Mouse (Mus musculus) ovary, postnatal 10 days (tissue): ENCODE measurements around the gene Prr15l.

Experiments
- DNase-seq: peaks from one replicate; pipeline ENCODE4 v3.0.0; 2022; ENCODE audit warnings: low spot score

Gene Prr15l

DNA sequence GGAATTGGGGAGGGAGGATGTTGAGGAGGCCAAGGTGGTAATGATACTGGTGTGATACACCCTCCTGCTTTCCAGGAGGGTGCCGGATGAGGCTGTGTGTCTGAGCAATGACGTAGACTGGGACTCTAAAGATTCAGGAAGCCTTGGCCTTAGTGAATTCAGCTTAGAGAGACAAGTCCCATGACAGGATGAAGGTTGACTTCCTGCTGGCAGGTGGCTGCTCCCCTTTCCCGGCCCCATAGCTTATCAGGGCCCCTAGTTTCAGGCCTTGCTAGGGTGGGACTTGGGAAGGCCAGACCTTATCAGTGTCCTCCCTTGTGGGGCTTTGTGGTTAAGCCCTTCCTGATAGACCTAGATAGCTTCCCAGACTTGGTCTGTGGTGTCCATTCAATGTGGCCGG, 19.9 kb downstream of the Prr15l start:
- no peak for DNase-seq

DNA sequence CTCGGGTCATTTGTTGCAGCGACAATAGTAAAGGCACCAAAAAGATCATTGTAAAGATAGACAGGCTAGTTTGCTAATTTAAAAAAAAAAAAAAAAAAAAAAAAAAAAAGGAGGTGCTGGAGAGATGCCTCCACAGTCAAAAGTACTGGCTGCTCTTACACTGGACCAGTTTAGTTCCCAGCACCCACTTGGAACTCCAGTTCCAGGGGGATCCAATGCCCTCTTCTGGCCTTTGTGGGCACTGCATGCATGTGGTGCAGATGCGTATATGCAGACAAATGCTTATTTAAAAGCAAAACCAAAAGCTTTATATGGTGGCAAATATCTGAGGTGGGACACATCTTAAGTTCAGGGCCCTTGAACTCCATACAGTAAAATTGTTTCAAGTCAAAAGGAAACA, 22.9 kb downstream of the Prr15l start:
- DNase-seq, result no peak

DNA sequence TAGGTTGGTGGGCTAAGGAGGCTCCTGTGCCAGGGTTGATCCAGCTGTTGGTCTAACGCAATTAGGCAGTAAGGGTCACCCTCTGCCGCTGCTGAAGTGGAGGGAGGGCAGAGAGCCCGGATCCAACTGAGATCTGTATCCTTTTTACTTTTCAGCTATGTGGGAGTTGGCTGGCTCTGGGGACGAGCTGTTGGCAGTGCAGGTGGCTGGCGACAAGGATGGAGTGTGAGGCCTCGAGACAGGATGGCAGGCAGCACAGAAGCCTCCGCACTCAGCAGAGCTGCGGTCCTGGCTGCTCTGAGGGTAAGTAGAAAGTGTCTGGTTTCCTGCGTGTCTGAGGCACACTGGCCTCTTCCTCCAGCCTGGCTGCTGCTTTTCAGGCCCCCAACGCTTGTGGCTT, 24.5 kb downstream of the Prr15l start:
- no peak for DNase-seq

DNA sequence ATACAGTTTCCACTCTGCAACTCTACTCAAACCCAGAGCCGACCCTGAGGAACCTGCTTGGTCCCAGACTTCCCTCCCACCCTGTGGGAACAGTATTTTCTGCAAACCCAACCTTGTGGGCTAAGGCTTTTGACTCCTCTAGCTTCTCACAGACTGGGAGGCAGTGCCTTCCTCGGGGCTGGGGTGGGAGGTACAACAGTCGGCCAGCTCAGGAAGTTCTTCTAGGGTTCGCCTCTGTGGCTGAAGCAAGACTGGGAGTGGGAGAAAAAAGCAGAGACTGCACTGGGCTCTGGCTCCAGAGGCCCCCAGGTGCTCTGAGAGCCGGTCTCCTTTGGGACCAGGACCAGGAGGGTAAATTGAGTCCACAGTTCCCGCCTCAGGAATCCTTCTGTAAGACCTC, 25.0 kb downstream of the Prr15l start:
- DNase-seq, result no peak

DNA sequence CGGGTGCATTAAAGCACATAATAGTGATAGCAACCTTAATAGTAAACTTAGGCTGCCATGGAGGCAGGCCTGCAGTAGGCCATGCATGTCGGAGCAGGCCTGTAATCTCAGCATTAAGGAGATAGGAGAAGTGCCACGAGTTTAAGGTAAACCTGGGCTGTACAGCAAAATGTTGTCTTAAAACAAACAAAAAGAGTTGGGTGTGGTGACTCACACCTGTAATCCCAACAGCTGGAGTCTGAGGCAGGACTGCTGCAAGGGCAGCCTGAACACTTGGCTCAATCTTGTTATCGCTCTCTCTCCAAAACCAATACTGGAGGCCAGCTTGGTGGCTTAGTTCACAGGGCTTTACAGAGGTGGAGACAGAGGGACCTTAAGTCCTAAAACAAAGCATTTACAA, 27.2 kb downstream of the Prr15l start:
- DNase-seq, result no peak

DNA sequence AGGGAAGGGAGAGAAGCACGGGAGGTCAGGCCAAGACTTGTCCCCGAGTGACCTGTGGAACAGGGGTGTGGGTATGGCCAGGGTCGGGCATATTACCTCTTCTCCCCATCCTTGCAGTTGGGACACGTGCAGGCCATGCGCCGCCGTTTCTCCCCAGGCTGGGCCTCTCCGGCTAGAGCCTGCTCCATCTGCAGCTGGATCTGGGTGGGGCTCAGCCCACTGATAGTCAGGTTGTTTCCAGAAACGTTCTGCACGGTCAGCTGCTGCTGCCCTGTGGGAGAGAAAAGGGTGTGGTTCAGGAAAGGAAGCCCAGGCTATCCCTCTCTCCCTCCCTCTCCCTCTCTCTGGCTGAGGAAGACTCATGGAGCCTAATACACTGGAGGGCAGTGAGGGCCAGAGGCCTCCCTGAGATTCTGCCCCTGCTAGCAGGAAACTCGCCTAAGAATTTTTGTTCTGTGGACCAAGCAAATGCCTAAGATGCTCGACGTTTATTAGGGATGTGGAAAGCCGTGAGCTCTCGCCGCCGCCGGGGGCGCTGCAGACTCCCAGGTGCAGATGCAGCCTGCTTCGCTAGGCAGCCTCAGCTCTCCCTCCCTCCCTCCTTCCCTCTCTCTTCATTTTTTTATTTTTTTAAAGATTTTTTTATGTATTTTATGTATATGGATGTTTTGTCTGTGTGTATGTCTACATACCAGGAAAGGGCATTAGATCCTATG, 28.3 kb downstream of the Prr15l start:
- DNase-seq, result no peak

DNA sequence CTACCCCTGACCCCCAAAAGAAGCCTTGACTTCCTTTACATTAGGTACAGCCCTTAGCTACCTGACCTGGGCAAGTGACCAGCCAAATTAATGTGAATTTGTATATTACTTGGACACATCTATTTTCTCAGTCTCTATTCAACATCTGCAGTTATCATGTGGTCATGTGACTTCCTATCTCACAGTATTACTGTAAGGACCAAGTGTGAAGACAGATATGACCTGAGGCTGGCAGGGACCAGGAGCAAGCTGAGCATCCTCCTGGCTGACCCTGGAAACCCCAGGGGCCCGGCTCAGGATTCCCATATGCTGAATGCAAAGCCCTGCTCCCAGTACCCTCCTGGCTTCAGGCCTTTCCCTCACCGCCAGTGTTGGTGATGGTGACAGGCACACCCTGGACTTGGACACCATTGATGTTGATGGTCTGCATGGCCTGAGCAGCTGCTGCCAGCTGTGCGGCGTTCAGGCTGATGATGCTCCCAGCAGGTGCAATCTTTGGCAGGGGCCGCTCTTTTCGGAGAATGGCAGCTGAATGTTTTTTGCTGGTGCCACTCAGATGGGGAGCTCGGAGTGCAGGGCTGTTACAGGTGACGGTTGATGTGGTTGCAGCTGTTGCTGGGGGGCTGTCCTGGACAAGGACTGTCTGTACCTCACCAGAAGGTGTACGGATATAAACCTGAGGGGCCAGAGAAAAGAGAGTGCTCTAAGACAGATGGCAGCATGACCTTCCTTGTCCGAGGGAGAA, 29.3 kb downstream of the Prr15l start:
- DNase-seq, result no peak

DNA sequence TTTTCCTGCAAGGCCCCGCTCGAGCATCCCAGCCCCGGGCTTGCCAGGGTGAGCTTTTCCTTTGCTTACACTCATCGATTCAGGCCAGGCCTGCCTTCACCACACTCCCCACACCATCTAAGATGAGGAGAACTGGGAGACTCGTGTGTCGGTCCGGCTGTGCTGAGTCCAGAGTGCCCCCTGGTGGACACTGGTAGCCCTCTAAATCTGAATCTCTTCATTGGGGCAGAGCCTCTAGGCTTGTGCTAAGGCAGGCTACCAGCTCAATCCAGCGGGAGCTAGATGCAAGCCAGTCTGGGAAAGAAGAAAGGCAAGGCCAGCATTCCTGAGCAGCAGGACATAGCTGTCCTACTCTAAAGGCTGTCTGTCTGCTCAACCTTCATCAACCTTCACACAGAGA, 35.7 kb downstream of the Prr15l start:
- peak; percentile 77 for DNase-seq

DNA sequence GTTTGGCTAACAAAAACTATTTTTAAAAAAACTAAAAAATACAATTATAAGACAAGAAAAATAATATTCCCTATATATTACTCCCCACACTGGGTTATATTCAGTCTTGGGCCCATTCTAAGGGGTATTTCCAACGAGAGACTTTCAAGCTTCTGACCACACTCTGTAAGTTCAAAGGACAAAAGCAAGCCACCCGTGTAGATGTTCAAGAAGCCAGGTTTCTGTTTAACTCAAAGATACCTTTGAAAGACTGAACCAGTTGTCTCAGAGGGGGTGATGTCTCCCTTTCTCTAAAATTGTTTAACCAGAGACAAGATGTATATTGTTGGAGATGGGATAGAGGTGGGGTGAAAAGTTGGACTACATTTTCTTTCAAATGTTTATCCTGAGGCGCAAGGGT, 38.3 kb downstream of the Prr15l start:
- DNase-seq, result no peak

DNA sequence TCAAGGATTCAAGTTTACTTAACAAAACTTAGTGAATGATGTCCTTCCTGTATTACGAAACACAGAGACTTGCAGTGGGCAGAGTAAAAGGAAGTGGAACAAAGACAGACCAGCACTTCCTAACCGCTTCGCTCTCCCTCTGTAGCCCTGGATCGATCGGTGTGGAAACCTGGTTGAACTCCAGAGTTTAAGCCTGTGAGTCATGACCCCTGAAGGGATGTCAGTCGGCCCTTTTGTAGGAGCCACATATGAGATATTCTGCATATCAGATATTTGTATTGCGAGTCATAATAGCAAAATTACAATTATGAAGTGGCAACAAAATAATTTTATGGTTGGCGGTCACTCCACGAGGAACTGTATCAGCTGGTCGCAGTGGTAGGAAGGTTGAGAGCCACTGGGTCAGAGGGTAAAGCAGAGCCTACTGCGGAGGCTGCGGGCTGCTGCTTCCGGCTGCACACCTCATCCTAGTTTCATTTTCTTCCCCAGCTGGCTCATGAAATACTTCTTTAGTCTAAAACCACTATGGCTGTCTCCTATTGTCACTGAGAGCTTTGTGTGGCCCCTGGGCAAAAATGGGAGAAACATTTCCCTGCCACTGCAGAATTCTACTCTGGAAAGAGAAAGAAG, 39.1 kb downstream of the Prr15l start:
- no peak for DNase-seq

DNA sequence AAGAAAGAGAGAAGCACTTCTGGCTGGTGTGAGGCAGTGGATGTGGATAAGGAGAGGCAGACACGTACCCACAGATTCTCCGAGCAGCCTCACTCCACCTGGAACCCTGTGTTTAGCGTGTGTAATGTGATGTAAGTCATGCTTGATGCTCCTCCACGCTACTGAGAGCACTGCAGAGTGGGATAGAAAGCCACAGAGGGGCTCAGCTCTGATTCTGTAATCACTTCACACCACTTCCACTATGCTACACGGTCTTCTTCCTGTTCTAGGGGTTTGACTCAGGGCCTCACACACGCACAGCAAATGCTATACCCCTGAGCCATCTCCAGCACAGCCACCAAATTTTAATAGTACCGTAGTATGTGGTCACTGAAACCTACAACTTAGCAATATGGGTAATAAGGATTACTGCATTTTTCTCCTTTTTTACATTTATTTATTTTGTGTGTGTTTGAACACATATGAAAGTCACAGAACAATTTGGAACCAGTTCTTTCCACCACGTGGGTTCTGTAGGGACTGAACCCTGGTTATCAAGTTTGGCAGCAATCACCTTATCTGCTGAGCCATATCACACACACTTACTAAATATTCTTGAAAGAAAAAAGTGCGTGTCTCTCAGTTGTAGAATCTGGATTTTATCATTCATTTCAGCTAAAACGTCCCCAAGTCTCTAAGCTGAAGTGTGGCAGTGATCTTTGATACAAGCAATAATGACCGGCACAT, 39.8 kb downstream of the Prr15l start:
- no peak for DNase-seq

DNA sequence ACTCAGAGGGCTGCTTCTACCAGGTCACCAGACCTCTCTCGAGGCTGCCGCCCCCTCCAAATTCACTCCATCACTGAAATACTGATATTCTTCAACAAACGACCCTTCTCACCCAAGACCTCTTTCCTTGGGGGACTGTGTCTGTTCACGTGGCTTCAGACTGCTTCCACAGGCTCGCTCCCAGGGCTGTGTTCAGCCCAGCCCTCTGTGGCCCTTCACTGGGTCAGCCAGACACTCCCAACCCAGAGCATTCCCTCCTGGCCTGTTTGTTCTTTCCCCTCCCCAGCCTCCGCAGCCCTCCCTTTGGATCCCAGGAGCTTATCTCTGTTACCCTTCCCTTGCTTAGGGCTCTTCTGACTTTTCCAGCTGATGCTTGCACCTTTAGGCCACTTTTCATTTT, 40.6 kb downstream of the Prr15l start:
- DNase-seq, result no peak

DNA sequence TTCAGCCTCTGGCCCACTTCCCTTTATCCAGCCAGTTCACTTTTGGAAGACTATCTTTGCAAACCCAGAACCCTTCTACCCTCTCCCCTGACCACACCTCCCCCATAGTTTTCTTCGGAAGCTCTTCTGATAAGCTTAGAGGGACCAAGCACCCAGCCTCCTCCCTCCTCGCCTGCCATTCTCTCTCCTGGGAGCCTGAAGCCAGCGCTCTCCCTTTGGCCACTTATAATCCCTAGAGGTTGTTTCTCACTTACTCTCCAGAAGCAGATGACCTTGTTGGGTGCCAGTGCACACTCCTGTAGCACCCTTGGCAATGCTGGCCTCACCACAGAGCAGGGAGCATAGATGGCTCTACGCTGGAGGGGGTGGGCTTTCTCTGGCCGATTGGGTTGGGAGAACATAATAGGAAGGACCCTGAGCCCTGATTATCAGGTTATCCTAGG, 41.4 kb downstream of the Prr15l start:
- DNase-seq, result no peak

DNA sequence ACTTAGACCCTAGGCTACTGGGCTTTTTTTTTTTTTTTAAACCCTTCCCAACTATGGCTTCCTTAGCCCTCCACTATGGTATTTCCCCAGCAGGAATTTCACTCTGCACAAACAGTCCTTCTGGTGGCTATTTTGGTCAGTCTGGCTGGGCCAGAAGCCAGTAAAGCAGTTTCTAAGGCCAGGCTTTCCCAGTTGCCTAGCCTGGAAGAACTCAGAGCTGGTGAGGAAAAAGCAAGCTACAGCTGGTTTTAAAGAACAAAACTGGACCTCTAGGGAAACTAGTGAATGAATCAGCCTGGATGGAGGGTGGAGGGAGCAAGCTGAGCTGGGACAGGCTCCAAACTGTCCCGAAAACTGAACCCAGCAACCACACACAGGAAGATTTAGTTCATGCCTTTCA, 41.8 kb downstream of the Prr15l start:
- DNase-seq, result no peak

DNA sequence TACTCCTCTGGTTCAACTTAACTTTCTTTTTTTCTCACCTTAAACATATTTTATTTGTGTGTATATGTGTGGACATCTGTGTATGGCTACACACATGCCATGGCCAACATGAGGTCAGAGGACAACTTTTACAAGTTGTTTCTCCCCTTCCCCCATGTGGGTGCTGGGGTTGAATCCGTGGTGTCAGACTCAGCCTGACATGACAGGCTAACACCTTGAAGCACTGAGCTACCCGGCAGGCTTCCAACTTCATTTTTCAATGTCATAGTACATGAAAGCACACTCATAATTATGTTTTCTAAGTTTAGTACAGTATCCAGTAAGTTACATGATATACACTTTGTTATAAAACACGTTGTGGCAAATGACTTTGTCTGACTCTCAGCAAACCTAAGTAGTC, 42.4 kb downstream of the Prr15l start:
- DNase-seq, result no peak

DNA sequence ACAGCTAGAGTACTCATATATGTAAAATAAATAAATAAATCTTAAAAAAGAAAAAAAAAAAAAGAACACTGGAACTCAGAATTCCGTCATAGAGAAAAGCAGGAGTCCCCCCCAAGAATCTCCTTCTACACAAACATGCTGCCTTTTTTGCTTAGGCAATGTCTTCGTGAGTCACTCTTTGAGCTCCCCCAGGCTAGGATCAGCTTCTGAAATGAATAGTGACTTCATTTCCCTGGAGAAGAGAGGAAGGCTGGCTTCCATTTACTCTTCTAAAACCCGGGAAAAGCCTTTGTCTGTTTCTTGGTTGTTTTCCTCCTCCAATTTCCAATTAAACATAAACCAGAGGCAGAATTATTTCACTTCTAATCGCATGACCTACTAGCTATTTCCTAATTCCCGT, 45.0 kb downstream of the Prr15l start:
- no peak for DNase-seq

DNA sequence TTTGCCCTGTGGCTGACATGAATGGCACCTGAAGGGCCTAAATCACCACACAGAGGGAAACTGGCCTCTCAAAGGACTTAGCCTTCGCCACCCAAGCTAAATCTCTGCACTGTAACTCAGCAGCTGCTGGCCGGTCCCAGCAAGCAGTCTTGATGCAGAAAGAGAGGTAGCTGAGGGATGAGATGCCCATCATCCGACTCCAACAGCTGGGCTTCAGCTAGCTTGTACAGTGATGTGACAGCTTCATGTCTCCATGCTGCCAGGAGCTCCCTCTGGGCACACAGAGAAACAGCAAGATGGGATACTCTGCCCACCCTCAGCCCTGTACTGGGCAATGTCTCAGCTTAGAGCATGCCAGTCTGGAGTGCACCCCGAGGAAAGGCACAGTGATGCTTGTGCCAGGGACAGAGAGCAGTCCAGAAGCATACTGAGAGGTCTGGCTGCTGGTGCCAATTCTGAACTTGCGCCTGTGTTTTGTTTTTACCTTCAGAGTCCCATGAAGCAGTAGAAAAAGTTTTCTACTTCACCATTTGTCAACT, 45.6 kb downstream of the Prr15l start:
- no peak for DNase-seq

DNA sequence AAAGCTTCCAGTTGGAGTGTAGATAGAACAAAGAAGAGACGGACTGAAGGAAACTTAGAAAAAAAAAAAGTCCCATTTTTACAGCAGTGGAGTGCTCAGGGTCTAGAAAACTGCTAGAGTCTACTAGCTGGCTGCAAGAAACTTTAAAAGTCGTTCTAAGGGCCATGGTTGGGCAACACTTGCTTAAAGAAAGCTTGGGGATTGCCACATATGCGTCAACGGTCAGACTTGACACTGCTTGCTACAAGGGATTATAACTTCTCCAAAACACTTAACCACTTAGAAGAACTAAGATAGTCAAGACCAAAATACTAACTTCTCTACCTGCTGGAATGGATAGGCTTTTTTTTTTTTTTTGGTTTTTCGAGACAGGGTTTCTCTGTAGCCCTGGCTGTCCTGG, 46.9 kb downstream of the Prr15l start:
- no peak for DNase-seq

DNA sequence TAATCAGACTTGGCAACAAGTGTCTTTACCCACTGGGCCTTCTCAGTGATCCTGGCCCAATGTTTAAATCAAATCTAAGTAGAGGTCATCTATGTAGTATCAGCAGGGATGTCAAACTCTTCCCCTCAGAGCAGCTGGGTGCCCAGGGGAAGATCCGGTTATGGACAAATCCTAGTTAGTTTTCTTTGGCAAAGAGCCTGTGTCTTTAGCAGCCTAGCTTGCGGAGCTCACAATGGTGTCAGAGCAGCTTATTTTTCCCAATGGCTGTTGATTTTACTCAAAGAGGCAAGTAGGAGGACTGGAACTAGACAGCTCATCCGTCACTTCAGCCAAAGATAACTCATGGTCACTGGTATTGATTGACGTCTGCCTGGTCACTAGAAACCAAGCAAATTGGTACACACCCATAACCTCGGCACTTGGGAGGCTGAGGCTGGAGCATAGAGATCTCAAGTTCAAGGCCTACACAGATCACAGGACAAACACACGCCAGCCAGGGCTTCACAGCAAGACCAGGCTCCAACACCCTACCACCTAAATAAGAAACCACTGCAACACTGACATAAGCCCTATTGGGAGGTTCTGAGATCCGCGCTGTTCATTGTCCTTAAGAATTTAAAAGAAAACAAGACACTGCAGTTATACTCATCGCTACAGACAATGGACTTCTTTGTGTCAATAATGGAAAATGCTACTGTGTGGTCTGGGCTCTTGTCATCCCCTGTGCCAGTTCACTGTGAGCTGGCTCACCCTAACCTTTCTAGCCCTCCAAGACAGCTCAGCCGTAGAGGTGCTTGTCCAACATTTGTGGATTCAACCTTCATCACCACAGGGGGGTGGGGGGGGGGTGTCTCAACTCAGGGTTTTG, 47.8 kb downstream of the Prr15l start:
- DNase-seq, result no peak

DNA sequence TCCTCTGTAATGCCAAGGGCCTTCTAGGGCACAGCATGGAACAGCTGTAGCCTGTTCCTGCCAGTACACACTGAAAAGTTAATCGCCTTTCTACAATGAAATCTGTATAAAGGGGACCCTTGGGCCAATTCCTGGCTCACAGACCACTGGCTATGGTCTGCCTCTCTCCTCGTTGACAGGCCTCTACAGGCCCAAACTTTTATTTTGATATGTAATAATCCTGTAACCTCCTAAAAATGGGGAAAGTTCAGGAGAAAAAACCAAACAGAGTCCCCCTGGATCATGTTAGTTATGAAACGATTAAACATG, 48.4 kb downstream of the Prr15l start:
- no peak for DNase-seq

DNA sequence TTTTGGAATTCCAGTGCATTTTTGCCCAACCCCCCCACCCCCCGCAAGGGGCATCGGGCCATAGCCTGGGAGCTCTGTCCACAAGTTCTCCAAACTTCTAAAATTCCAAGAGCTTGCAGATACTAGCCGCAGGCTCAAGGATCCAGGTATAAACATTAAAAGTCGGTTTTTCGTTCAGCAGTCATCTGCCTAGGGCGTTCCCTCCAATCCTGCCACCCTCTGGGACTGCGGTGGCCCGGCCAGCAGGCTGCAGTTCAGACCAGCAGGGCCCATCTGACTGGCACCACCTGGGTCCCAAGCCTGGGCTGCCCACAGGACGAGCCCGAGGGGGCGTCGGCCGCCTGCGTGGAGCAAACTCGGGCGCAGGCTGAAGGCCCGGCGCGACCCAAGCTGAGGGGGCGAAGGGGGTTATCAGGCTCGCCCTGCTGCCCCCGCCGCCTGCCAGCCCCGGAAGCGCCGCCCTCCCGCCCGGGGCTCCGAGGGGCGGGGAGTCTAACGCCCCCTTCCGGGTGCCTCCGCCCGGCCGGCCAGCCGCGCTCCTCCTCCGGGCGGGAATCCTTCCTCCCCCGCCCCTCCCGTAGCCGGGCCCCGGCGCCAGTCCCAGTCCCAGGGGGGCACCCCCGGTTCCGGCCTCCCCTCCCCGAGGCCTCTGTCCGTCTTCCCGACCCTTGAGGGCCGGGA, 49.1 kb downstream of the Prr15l start:
- no peak for DNase-seq
